Mouse (Mus musculus) brain, embryonic 14.5 days (tissue): Measurements from ENCODE around the gene Olfr229.
"Not testable (repeated sequence)": the region's sequence is repeated elsewhere in the genome, so short reads cannot be mapped to it uniquely, and the experiment has no call there.

Experiments used
- CTCF ChIP-seq: fragments of 200-500 bp; IDR thresholded peaks from 2 replicates; pipeline ENCODE4 v1.5.1; 2012; ENCODE audit warnings: inconsistent platforms, mild to moderate bottlenecking, moderate library complexity, borderline replicate concordance; ENCODE audit not compliant: insufficient read depth, insufficient read length; ENCODE audit errors: extremely low read depth
- POLR2A ChIP-seq: fragments of 200-500 bp; IDR thresholded peaks from 2 replicates; pipeline ENCODE4 v1.6.1; 2012; ENCODE audit warnings: mild to moderate bottlenecking, inconsistent platforms, borderline replicate concordance; ENCODE audit not compliant: poor library complexity, insufficient read depth, insufficient read length, severe bottlenecking; ENCODE audit errors: extremely low read depth

GRCm38 (mm10) chr9:39928837-39929236, 21.7 kb downstream of the Olfr229 start:
- not testable (repeated sequence) for TF ChIP-seq POLR2A, CTCF
